Mouse (Mus musculus) forebrain, embryonic 14.5 days (tissue): ENCODE data around the gene Pabpn1l. TPM values are rescaled to one million over a fixed set of nuclear protein-coding genes. Genes with fewer than 3 reads are reported as not detected.
"Not testable (repeated sequence)": the region's sequence is repeated elsewhere in the genome, so short reads cannot be mapped to it uniquely, and the experiment has no call there.

ENCODE experiments used
- ATAC-seq: fragments of 200-750 bp; cut with Nextera tagmentation; 2 replicates; pipeline ENCODE4 v1.8.0; 2017; ENCODE audit warnings: mild to moderate bottlenecking, moderate library complexity
- DNase-seq: peaks from one replicate; pipeline ENCODE4 v3.0.0-alpha.2; 2015; ENCODE audit warnings: low spot score
- H3K27ac ChIP-seq: fragments of 300-500 bp; sonication (generic); 2 replicates; pipeline ENCODE4 v1.5.1; 2014; ENCODE audit warnings: low read depth, mild to moderate bottlenecking, control low read depth, low read length, moderate library complexity
- H3K27me3 ChIP-seq: fragments of 300-500 bp; sonication (generic); replicated peaks from 2 replicates; pipeline ENCODE4 v1.6.1; 2014; ENCODE audit warnings: low read length, control low read depth, mixed read lengths; ENCODE audit not compliant: control insufficient read depth, insufficient read depth
- H3K36me3 ChIP-seq: fragments of 300-500 bp; sonication (generic); 2 replicates; pipeline ENCODE4 v1.6.1; 2014; ENCODE audit warnings: low read length, control low read depth; ENCODE audit not compliant: control insufficient read depth, insufficient read depth
- H3K4me1 ChIP-seq: fragments of 300-500 bp; sonication (generic); 2 replicates; pipeline ENCODE4 v1.6.1; 2014; ENCODE audit warnings: antibody characterized with exemption, low read length, control low read depth; ENCODE audit not compliant: control insufficient read depth, insufficient read depth
- H3K4me2 ChIP-seq: fragments of 300-500 bp; sonication (generic); 2 replicates; pipeline ENCODE4 v1.6.1; 2014; ENCODE audit warnings: mild to moderate bottlenecking, control low read depth, low read length
- H3K4me3 ChIP-seq: fragments of 300-500 bp; sonication (generic); 2 replicates; pipeline ENCODE4 v1.5.1; 2014; ENCODE audit warnings: low read depth, low read length, control low read depth
- H3K9ac ChIP-seq: fragments of 300-500 bp; sonication (generic); 2 replicates; pipeline ENCODE4 v1.6.1; 2014; ENCODE audit warnings: mild to moderate bottlenecking, low read length, control low read depth, moderate library complexity
- H3K9me3 ChIP-seq: fragments of 300-500 bp; sonication (generic); replicated peaks from 2 replicates; pipeline ENCODE4 v1.6.1; 2016; ENCODE audit warnings: low read length, control low read depth, mixed read lengths; ENCODE audit not compliant: control insufficient read depth
- WGBS: fragments of 180-500 bp; shearing (Covaris S2); extraction: QIAGEN DNeasy Blood & Tissue Kit; methylation state at CpG from one replicate; pipeline ENCODE4 v1.1.7; 2014; 5-methylcytosine and 5-hydroxymethylcytosine counted together
- polyA plus RNA-seq: library from polyadenylated mRNA; unstranded; fragments of >200 nt; fragmentation: Nextera tagmentation; extraction: Ambion mirVana; gene quantifications from 2 replicates; pipeline ENCODE4 v1.2.1, GENCODE M21; 2014

The Pabpn1l gene
- polyA plus RNA-seq, 1 experiment from 2014 or later, result not detected

- no peak for DNase-seq
- Histone ChIP-seq H3K9ac (no peak overlapping the region), H3K36me3 (peaks cover 40% of the 10 kb centered on the region), H3K27ac (no peak overlapping the region), H3K4me2 (no peak overlapping the region), H3K9me3 (no peaks in the 10 kb centered on the region), H3K4me3 (no peak overlapping the region), H3K27me3 (no peaks in the 10 kb centered on the region), H3K4me1 (peaks cover 9% of the 10 kb centered on the region)
- WGBS, result 89% methylated on average over 4 of the region's 4 CpGs
- ATAC-seq, result no peak
Observed at GRCm38 (mm10) chr8:122640825-122641224, 18.3 kb upstream of the Pabpn1l start.

DNA sequence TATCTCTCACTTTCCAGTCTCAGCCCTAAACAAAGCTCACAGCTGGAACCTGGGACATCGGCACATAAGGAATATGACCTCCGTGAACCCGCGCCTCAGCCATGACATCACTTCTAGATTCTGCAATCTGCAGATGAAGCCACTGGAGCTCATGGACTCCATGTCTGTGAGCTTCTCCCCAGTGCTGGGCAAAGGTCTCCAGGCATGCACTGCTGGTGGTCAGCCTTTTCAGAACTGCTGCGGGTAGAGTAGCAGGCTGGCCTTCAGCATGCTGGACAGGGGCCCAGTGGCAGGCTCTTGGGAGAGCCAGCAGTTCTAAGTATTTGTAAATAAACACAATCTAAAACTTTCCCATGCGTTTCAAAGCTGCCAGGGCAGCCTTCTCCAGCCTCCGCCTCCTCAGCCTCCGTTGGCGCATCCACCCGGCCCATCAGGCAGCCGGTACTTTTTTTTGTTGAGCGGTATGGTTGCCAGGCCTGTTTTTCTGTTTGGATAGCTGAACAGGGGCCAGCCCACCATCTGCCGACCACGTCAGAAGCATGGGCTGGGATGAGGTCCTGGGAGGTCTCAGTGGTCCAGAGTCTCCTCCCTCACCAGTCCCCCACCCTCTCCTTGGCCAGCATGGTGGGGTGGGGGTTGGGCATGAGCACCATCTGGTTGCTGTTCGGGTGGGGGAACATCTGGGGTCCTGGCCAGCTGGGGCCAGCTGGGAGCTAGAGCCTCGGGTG is 17.1 kb upstream of the Pabpn1l start:
- 44% methylated on average over 16 of the region's 16 CpGs for WGBS
- Histone ChIP-seq H3K27ac (peak overlapping the region; percentile 60), H3K27me3 (no peaks in the 10 kb centered on the region), H3K9me3 (no peaks in the 10 kb centered on the region), H3K4me3 (no peak overlapping the region), H3K4me1 (peaks cover 9% of the 10 kb centered on the region), H3K4me2 (no peak overlapping the region), H3K36me3 (peaks cover 47% of the 10 kb centered on the region), H3K9ac (no peak overlapping the region)
- ATAC-seq (peak; percentile 49; the same call in 1 of the 2 replicates), DNase-seq (peak; percentile 70)

GRCm38 (mm10) chr8:122638601-122639000 is 16.1 kb upstream of the Pabpn1l start:
- no peak overlapping the region for H3K27ac ChIP-seq
- H3K36me3 ChIP-seq, result peaks cover 58% of the 10 kb centered on the region
- H3K4me1 ChIP-seq, result peaks cover 9% of the 10 kb centered on the region
- no peak for ATAC-seq
- no peaks in the 10 kb centered on the region for H3K27me3 ChIP-seq
- no peak overlapping the region for H3K4me3 ChIP-seq
- no peak for DNase-seq
- no peak overlapping the region for H3K4me2 ChIP-seq
- H3K9me3 ChIP-seq, result no peaks in the 10 kb centered on the region
- no peak overlapping the region for H3K9ac ChIP-seq
- 76% methylated on average over 16 of the region's 16 CpGs for WGBS

DNA sequence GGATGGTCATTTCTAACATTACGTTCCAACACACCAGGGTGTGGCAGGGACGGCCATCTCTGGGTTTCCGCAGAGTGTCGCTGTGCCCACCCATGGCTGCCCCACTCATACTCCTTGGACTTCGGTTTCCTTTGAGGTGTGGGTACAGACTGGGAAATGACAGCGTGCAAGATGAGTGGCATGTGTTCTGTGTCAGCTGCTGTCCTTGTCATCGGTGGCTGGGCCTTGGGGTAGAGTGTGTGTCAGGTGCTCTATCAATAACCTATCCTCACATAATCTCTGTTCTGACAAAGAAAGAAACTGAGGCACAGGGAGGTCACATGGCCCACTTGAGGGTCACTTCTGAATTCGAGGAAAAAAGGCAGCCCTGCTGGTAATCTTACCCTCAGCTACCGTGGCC is 14.7 kb upstream of the Pabpn1l start:
- no peaks in the 10 kb centered on the region for H3K27me3 ChIP-seq
- WGBS, result 87% methylated on average over 9 of the region's 9 CpGs

GRCm38 (mm10) chr8:122636803-122637175 is 14.2 kb upstream of the Pabpn1l start:
- ATAC-seq (no peak), DNase-seq (no peak)
- Histone ChIP-seq H3K9ac (no peak overlapping the region), H3K4me2 (no peak overlapping the region), H3K9me3 (no peaks in the 10 kb centered on the region), H3K27me3 (no peaks in the 10 kb centered on the region), H3K4me3 (no peak overlapping the region), H3K4me1 (peaks cover 9% of the 10 kb centered on the region), H3K36me3 (peaks cover 56% of the 10 kb centered on the region), H3K27ac (no peak overlapping the region)
- WGBS, result 62% methylated on average over 9 of the region's 9 CpGs

More for the DNA sequence above, 14.7 kb upstream of the Pabpn1l start:
- ATAC-seq (no peak), DNase-seq (no peak)
- Histone ChIP-seq H3K36me3 (peaks cover 58% of the 10 kb centered on the region), H3K9me3 (no peaks in the 10 kb centered on the region), H3K4me2 (no peak overlapping the region), H3K9ac (no peak overlapping the region), H3K27ac (no peak overlapping the region), H3K4me1 (peaks cover 9% of the 10 kb centered on the region), H3K4me3 (no peak overlapping the region)

GRCm38 (mm10) chr8:122635878-122636802 is 13.6 kb upstream of the Pabpn1l start:
- WGBS, result 80% methylated on average over 14 of the region's 14 CpGs
- ATAC-seq, result no peak
- H3K27ac ChIP-seq, result no peak overlapping the region
- no peak overlapping the region for H3K9ac ChIP-seq
- no peaks in the 10 kb centered on the region for H3K27me3 ChIP-seq
- H3K4me2 ChIP-seq, result no peak overlapping the region
- H3K4me3 ChIP-seq, result no peak overlapping the region
- H3K9me3 ChIP-seq, result no peaks in the 10 kb centered on the region
- H3K4me1 ChIP-seq, result peaks cover 9% of the 10 kb centered on the region
- no peak for DNase-seq
- H3K36me3 ChIP-seq, result peaks cover 56% of the 10 kb centered on the region

GRCm38 (mm10) chr8:122633205-122633604 is 10.7 kb upstream of the Pabpn1l start:
- Histone ChIP-seq H3K9ac (no peak overlapping the region), H3K9me3 (no peaks in the 10 kb centered on the region), H3K36me3 (peaks cover 60% of the 10 kb centered on the region), H3K27me3 (no peaks in the 10 kb centered on the region), H3K4me2 (no peak overlapping the region), H3K4me1 (no peaks in the 10 kb centered on the region), H3K27ac (no peak overlapping the region), H3K4me3 (no peak overlapping the region)
- ATAC-seq (no peak), DNase-seq (no peak)
- 89% methylated on average over 14 of the region's 14 CpGs for WGBS

- 76% methylated on average over 3 of the region's 3 CpGs for WGBS
- H3K27me3 ChIP-seq, H3K4me2 ChIP-seq, H3K9me3 ChIP-seq, DNase-seq, H3K27ac ChIP-seq, ATAC-seq, H3K4me1 ChIP-seq, H3K4me3 ChIP-seq, H3K9ac ChIP-seq: not testable (repeated sequence)
- peaks cover 55% of the 10 kb centered on the region for H3K36me3 ChIP-seq
Observed at GRCm38 (mm10) chr8:122632134-122632533, 9.6 kb upstream of the Pabpn1l start.

DNA sequence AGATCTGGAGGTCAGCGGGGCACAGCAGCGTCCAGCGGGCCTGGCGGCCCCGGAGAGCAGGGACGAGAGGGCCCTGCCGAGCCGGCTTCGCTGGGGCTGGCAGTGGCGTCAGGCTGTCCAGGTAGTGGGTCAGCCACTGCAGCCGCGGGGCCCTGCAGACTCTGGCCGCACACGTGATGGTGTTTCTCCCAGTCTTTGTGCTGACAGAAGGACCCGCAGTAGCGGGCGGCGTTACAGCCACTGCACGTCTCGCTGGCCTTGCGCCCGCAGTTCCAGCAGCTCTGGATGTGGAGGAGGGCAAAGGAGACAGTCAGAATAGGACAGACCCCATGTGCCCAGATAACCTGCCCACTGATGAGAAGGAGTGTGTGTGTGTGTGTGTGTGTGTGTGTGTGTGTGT is 8.2 kb upstream of the Pabpn1l start:
- WGBS, result 59% methylated on average over 22 of the region's 22 CpGs

More for the DNA sequence above, 8.2 kb upstream of the Pabpn1l start:
- Histone ChIP-seq H3K27ac (no peak overlapping the region), H3K4me2 (0 out of 2 replicates have a peak overlapping the region, but pooled peaks have one; percentile 16), H3K9me3 (no peaks in the 10 kb centered on the region), H3K4me1 (no peaks in the 10 kb centered on the region), H3K4me3 (no peak overlapping the region), H3K36me3 (peaks cover 50% of the 10 kb centered on the region), H3K27me3 (no peaks in the 10 kb centered on the region), H3K9ac (no peak overlapping the region; the same call in 1 of the 2 replicates)
- DNase-seq (no peak), ATAC-seq (no peak)
